Mouse (Mus musculus) splenic B cell, adult 2 months (primary cell): ENCODE measurements at regions not wholly inside any gene's neighbourhood (a gene's known extent, or its start where the extent isn't known, plus 50 kb on each side); places are given as distances from the start of the nearest gene placed in this dataset.
"Not testable (repeated sequence)": the region's sequence is repeated elsewhere in the genome, so short reads cannot be mapped to it uniquely, and the experiment has no call there.

Source experiments
- DNase-seq: peaks from one replicate; pipeline ENCODE4 v3.0.0-alpha.2; 2011; ENCODE audit warnings: low read depth, low spot score
- H3K27me3 ChIP-seq: 2 replicates; pipeline ENCODE4 v1.6.1; 2012; ENCODE audit warnings: mild to moderate bottlenecking, low read length, moderate library complexity, mixed read lengths; ENCODE audit not compliant: control insufficient read depth, poor library complexity, insufficient read depth, severe bottlenecking
- H3K36me3 ChIP-seq: 2 replicates; pipeline ENCODE4 v1.6.1; 2012; ENCODE audit warnings: mild to moderate bottlenecking, low read length, moderate library complexity, mixed read lengths; ENCODE audit not compliant: control insufficient read depth, poor library complexity, insufficient read depth, severe bottlenecking

DNA sequence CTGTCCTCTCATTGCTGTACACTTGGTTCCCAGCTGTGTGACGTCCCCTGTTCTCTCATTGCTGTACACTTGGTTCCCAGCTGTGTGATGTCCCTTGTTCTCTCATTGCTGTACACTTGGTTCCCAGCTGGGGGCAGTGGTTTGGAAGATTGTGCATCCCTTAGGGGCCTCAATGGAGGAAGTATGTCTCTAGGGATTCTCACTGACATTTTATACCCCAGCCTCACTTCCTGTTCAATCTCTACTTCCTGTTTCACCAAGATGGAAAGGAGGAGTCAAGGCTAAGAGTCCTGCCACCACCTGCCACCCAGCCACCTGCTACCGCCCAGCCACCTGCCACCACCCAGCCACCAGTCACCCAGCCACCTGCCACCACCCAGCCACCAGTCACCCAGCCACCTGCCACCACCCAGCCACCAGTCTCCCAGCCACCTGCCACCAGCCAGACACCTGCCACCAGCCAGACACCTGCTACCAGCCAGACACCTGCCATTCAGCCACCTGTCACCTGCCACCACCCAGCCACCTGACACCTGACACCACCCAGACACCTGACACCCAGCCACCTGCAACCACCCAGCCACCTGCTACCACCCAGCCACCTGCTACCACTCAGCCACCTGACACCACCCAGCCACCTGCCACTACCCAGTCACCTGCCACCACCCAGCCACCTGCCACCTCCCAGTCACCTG is 295.1 kb downstream of the Setd4 start:
- no peaks in the 10 kb centered on the region for H3K36me3 ChIP-seq
- no peaks in the 10 kb centered on the region for H3K27me3 ChIP-seq
- peak; percentile 13 for DNase-seq

DNA sequence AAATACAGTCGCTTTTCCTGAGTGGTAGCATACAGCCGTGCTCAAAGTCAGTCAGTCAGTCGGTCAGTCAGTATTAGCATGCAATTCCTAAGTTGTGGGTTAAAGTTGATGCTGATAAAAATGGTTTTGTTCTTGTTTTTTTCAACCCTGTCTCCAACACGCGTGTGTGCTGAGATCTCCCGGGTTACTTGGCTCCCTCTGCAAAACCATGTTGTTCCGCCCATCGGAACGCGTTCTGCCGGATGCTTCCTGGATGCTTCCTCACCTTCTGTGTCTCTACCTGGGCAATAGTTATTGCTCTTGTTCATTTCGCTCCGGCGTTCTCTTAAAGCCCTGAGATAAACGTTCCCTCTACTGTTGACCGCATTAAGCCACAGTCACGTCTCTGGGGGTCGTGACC is 296.9 kb downstream of the Setd4 start:
- Histone ChIP-seq H3K36me3 (no peaks in the 10 kb centered on the region), H3K27me3 (no peaks in the 10 kb centered on the region)
- DNase-seq, result no peak

DNA sequence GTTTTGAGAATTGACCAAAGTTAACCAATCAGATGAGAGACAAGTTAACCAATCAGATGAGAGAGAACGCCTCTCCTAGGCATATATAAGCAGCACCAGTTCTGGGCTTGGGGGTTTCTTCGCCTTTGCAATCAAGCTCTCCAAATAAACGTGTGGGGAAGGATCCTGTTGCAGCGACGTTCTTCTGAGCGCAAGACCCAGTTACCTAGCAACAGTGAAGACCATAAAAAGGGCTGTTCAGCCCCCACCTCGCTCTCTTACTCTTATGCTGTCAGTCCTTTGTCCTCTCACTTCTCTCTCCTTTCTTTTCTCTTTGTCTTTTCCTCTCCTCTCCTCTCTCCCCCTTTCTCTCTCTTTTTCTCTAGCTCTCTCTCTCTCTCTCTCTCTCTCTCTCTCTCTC is 297.7 kb downstream of the Setd4 start:
- H3K36me3 ChIP-seq, DNase-seq, H3K27me3 ChIP-seq: not testable (repeated sequence)

DNA sequence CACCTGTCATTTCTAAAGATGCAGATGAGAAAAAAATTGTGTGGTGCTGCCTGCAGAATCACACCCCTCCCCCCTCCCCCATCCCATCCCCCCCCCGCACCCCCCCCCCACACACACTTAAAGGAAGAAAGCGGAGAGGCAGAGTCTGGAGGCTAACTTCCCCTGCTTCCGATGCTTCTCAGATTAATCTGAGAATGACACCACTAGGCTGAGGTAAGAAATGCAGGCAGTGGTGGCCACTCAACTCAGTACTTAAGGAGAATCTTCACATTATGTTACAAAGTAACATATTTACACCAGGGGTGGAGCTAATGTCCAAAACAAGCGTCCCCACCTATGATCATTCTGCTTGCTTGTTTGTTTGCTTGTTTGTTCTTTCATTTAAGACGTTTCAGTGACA is 309.4 kb downstream of the Setd4 start:
- DNase-seq, result no peak
- Histone ChIP-seq H3K27me3 (no peaks in the 10 kb centered on the region), H3K36me3 (no peaks in the 10 kb centered on the region)

DNA sequence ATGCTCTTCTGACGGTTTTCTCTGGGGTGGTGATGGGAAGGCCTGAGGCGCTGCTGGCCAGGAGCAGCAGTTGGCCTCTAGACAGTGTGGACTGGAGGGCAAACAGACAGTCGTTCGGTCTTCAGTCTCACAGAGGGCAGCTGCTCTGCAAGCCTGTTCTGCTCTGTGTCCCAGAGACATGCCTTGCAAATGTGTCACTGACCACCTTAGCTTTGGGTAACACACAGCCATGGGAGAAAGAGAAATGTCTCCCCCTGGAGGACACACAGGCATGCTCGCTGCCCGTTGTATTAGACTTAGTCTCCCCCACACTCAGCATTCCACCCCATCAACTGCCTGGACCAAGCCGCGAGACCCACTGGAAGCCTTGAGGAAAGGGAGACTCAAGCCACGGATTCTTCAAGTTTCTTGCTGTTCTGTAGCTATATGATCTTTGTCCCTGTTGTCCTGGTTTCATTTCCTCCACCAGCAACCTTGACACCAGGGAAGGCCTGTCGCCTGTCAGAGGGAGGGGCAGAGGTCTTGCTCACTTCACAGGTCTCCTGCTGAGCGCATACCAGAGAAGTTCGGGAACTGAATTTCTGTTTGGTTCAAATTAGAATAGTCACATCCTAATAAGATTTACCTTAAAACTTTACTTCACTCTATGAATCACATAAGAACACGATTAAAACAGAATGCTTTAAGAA is 310.8 kb downstream of the Setd4 start:
- peak; percentile 71 for DNase-seq
- Histone ChIP-seq H3K27me3 (no peaks in the 10 kb centered on the region), H3K36me3 (no peaks in the 10 kb centered on the region)

DNA sequence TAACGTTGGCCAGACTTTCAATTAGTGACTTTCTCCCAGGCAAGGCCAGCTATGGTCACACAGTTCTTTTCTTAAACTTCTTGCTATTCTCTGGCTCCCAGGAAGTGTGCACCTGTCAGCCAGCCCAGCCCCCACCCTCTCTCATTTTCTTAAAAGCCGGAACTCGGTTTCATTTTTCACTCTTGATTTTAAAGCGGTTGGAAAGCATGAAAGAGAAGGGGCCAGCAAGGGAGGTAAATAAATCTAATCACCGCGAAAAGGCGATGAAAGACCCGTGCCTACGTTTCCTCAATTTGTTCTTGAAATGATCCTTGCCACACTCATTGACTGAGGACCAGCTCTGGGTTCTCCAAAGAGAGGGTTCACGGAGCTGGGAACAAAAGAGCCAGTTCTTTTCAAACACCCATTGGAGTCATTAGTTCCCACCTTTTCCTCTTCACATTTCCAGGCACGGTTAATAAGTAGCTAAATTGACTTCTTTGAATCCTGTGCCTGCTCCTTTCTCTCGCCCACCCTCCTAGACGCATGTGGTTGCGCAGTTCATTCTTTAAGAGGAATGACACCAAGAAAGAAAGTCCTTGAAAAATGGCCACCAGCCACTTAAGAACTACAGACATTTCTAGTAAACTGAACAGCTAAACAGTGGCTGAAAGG is 311.6 kb downstream of the Setd4 start:
- no peaks in the 10 kb centered on the region for H3K36me3 ChIP-seq
- no peaks in the 10 kb centered on the region for H3K27me3 ChIP-seq
- DNase-seq, result no peak

DNA sequence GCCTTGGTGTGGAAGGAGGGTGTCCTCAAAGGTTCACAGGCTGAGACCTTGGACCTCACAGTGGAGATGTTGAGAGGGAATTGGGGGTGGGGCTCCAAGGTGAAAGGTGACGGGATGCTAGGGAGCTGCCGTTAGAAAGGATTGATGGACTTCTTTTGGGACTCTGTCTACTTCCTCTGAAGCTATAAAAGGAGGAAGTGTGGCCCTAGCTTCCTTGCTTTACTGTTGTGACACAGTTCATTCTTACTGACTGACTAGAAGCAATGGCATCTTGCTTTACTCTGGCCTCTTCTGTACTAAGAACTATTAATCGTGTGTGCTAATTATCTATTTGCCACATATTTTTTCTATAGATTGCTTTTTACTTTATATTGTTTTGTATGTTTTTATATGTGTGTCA is 315.8 kb downstream of the Setd4 start:
- no peak for DNase-seq
- Histone ChIP-seq H3K36me3 (no peaks in the 10 kb centered on the region), H3K27me3 (no peaks in the 10 kb centered on the region)

DNA sequence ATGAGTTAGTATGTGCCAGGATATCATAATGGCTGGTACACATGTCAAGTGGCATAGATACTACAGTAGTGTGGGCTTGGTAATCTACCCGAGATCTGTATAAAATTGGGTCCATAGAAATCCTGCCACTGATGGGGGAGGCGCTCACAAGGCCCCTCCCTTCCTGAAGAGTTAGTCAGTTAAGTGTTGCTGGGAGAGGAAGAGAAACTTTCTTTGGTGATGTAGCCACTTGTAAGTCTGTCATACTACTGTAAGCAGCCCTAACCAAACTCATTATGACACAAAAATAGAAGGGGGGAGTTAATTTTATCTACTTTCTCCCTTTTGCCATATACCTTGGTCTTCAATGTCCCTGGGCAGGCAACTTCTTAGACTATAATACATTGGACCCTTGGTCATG is 316.3 kb downstream of the Setd4 start:
- Histone ChIP-seq H3K36me3 (no peaks in the 10 kb centered on the region), H3K27me3 (no peaks in the 10 kb centered on the region)
- DNase-seq, result no peak

DNA sequence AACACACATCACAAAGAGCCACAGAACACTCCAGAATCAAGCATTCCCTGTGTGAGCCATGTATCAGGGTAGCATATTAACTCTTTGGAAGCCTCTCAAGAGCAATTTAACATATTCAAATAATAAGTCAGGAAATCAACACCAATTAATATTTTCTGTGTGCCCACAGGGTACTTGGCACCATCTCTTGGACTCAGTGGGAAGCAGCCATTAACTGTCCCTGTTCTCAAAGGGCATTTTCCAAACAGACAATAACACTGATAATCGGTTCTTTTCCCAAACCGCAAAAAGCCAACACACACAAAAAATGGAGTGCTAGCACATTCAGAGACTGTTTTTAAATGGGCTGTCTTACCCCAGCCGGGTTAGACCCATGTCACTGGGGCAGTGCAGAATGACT is 317.0 kb downstream of the Setd4 start:
- Histone ChIP-seq H3K27me3 (no peaks in the 10 kb centered on the region), H3K36me3 (no peaks in the 10 kb centered on the region)
- no peak for DNase-seq

DNA sequence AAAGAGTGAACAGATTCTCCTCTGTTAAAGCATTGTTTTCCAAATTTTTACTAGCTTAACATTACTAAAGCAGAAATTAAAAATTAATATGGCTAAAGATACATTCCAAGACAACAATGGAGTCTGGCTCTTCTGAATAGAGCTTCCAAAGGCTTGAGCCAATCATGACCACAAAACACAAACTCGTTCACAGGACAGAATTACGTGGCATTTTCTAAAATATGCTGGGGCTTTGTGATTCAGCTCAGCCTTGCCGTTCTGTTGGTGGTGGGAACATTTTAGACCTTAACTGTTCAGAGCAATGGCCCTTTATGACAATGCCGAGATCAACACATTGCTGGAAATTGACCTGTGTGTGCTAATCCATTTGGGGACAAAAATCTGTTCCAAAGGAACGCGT is 318.7 kb downstream of the Setd4 start:
- DNase-seq, result no peak
- Histone ChIP-seq H3K27me3 (no peaks in the 10 kb centered on the region), H3K36me3 (no peaks in the 10 kb centered on the region)

DNA sequence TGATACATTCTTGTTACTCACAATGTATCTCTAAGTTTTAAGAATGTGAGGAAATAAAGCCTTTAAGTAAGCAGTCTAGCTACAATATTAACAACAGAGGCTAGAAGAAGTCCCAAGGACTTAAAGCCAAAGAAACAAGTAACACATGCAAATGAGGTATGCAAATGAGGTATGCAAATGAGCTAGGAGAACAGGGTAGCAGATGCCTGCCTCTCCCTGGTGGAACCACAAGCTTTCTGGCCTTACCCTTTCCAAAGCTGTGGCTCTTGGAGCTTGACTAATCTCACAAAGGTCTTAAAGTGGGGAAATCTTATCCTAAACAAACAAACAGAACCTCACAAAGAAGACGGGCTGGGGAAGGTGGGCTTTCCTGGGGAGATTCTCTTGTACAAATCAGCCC is 322.1 kb downstream of the Setd4 start:
- Histone ChIP-seq H3K36me3 (no peaks in the 10 kb centered on the region), H3K27me3 (no peaks in the 10 kb centered on the region)
- DNase-seq, result no peak

DNA sequence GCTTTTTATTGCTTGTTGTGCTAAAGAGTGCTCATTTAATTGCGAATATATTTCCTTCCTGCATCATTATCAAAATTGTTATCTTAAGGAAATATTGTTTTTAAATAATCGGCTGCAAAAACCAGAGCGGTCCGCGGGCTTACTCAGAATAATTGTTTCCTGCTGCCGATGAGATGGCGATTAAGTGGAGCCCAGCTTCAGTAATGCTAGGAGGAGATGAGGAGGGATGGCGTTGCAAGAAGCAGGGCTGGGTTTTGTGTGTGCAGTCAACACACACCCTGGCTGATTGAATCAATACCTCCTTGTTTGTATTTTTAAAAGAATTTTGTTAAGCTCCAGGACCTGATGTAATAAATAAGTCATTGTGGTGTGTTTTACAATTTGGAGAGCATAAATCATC is 331.2 kb downstream of the Setd4 start:
- Histone ChIP-seq H3K36me3 (no peaks in the 10 kb centered on the region), H3K27me3 (no peaks in the 10 kb centered on the region)
- no peak for DNase-seq

DNA sequence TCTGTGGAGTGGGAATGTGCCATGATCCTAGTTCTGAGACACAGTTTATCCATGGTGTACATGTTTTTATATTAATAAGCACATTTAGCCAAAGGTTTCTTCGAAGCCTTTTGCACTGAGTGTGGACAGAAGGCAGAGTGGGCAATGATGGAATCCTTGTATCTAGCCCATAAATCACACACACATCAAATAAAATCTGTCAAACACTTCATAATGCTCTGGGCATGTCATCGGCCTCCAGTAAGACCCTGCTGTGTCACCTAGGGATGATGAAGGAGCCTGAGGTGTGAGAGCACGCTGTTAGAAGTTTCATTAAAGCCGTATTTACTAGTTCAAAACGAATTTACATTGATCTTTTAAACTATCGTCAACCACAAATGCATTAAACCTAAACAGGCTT is 331.7 kb downstream of the Setd4 start:
- DNase-seq, result no peak
- H3K36me3 ChIP-seq, result no peaks in the 10 kb centered on the region
- H3K27me3 ChIP-seq, result no peaks in the 10 kb centered on the region

DNA sequence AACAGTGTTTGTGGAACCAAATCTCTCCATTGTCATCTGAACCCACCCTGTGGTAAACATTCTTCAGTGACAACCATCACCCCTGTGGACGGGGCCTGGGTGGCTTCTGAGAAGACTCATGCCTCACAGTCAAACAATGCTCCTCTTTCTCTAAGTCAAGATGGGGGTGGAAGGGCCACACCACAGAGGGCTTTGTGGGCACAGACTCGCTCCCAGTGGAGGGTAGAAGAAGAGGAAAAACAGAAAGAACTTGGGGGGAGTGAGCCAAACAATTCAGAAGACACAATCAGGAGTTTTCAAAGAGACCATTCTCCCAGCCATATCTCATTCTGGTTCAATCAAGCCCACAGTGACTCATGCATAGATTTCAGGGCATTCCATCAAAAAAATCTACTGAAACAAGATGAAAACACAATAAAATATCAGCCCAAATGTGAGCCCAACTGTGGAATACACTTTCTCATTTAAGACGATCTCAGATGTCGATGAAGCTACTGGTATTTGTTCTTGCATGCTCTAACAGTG is 339.7 kb downstream of the Setd4 start:
- no peak for DNase-seq
- no peaks in the 10 kb centered on the region for H3K27me3 ChIP-seq
- H3K36me3 ChIP-seq, result no peaks in the 10 kb centered on the region

DNA sequence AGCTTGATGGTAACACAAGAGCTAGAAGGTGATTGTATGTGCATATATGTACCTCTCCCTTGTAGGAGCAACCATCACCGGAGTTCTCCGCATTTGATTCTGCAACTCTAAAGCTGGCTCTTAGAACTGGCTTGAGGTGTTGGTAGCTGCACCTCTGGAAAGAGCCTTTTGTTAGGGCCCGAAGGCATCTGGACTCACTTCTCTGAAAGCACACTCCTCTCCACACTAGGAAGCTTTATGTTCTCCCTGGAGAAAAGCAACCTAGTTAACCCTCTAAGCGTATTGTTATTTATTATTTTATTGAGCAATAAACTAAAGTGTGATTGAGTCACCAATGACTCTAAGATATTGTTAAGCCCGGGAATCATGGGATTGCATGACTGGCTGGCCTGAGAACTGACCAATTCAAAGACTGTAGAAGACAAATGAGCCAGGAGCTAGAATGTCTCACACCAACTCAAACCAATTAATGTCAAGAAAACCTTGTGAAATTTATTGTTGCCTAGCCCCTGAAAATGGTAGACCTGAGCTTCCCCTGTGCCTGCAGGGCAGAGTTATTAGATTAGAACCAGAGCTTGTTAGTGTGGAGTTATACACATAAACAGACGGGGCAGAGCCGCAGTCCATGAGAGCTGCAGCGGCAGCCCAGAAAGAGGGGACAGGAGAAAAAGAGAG is 340.6 kb downstream of the Setd4 start:
- Histone ChIP-seq H3K36me3 (no peaks in the 10 kb centered on the region), H3K27me3 (no peaks in the 10 kb centered on the region)
- DNase-seq, result no peak
